Mouse (Mus musculus): Measurements from ENCODE around the gene Tcl1b4.

DNA sequence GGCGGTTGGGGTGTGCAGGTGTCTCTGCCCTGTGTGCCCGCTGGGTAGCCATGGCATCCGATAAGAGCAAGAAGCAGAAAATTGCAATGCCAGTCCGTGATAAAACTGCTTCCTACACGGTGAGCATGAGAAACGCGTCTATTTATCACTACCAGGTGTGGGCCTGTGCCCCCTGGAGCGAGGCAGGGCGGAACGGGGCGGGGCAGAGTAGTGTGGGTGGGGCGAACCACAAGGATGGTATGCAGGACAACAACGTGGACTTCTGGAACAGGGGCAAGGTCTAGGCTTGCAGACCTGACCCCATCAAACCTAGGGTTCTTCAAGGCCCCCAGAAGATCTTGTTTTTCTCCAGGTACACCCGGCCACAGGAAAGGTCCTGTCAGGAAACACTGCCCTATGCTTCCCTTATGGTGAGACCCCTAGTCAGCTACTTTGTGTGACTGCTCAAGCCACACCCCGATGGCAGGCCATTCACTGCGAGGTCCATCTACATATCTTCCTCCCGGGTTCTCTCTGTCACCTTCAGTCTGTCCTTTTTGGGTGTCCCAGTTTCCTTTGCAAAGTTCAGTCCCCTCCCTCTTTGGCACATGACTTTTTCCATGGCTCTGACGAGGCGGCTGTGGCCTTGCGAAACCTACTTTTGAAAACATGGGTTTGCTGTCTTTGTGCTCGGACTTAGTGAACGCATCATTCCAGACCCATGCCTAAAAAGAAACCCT, 21.0 kb downstream of the Tcl1b4 start, which contains the start of gene Tcl1:
- TF ChIP-seq CTCF (IDR thresholded peaks at IDR 0.05): no peak
- TF ChIP-seq POLR2A (IDR thresholded peaks at IDR 0.05; ENCODE audit: insufficient read depth, low read depth, low read length): no peak
- no peak for TF ChIP-seq EP300 (IDR thresholded peaks at IDR 0.05; ENCODE audit: insufficient read depth, low read depth, low read length)
